Mouse (Mus musculus) intestine, embryonic 16.5 days (tissue): Measurements from ENCODE around the gene Capn13. TPM values are rescaled to one million over a fixed set of nuclear protein-coding genes. Genes with fewer than 3 reads are reported as not detected.
"Not testable (repeated sequence)": the region's sequence is repeated elsewhere in the genome, so short reads cannot be mapped to it uniquely, and the experiment has no call there.

Experiments
- ATAC-seq: fragments of 200-750 bp; cut with Nextera tagmentation; 2 replicates; pipeline ENCODE4 v1.8.0; 2017; ENCODE audit warnings: moderate TSS enrichment, moderate library complexity
- H3K27ac ChIP-seq: fragments of 300-500 bp; sonication (generic); 2 replicates; pipeline ENCODE4 v1.5.1; 2014; ENCODE audit warnings: mild to moderate bottlenecking, low read length
- H3K27me3 ChIP-seq: fragments of 300-500 bp; sonication (generic); replicated peaks from 2 replicates; pipeline ENCODE4 v1.6.1; 2014; ENCODE audit warnings: low read length, control low read depth, mixed read lengths; ENCODE audit not compliant: control insufficient read depth, insufficient read depth
- H3K36me3 ChIP-seq: fragments of 300-500 bp; sonication (generic); 2 replicates; pipeline ENCODE4 v1.6.1; 2014; ENCODE audit warnings: low read length, control low read depth; ENCODE audit not compliant: control insufficient read depth, insufficient read depth
- H3K4me1 ChIP-seq: fragments of 300-500 bp; sonication (generic); 2 replicates; pipeline ENCODE4 v1.6.1; 2014; ENCODE audit warnings: low read length, control low read depth, mixed read lengths; ENCODE audit not compliant: control insufficient read depth, insufficient read depth
- H3K4me2 ChIP-seq: fragments of 300-500 bp; sonication (generic); 2 replicates; pipeline ENCODE4 v1.6.1; 2014; ENCODE audit warnings: low read depth, low read length, control low read depth
- H3K4me3 ChIP-seq: fragments of 300-500 bp; sonication (generic); 2 replicates; pipeline ENCODE4 v1.5.1; 2014; ENCODE audit warnings: mild to moderate bottlenecking, low read length
- H3K9ac ChIP-seq: fragments of 300-500 bp; sonication (generic); 2 replicates; pipeline ENCODE4 v1.6.1; 2014; ENCODE audit warnings: low read depth, low read length
- H3K9me3 ChIP-seq: fragments of 300-500 bp; sonication (generic); 2 replicates; pipeline ENCODE4 v1.6.1; 2016; ENCODE audit warnings: low read length, control low read depth; ENCODE audit not compliant: control insufficient read depth
- WGBS: fragments of 180-500 bp; shearing (Covaris S2); extraction: QIAGEN DNeasy Blood & Tissue Kit; methylation state at CpG from one replicate; pipeline ENCODE4 v1.1.7; 2014; 5-methylcytosine and 5-hydroxymethylcytosine counted together
- polyA plus RNA-seq: library from polyadenylated mRNA; unstranded; fragments of >200 nt; fragmentation: Nextera tagmentation; extraction: Ambion mirVana; gene quantifications from 2 replicates; pipeline ENCODE4 v1.2.1, GENCODE M21; 2015

The Capn13 gene
- polyA plus RNA-seq, 1 experiment from 2014 or later, result 1.6 TPM

DNA sequence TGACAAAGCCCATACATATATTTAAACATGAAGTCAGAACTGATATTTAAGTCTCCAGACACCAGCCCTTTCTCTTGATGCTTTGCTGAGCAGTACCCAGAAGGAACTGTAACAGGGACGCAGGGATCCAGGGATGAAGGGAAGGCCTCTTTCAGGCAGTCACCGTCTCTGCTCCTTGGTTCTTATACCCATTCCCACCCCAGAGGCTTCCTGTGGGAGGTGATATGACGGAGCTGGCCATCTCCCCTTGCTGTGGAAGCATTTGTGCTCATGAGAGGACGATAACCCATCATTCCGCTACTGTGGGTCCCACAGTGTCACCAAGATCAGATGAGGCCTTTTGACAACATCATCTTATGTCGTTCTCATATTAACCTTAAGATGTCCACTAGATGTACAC, 101.7 kb downstream of the Capn13 start:
- Histone ChIP-seq H3K9ac (no peak overlapping the region), H3K4me3 (no peak overlapping the region), H3K27me3 (peaks cover 3% of the 10 kb centered on the region; the same call in 1 of the 2 replicates), H3K4me2 (no peak overlapping the region), H3K4me1 (no peaks in the 10 kb centered on the region), H3K27ac (no peak overlapping the region), H3K36me3 (no peaks in the 10 kb centered on the region), H3K9me3 (no peaks in the 10 kb centered on the region)
- whole genome bisulfite sequencing, result 94% methylated on average over 6 of the region's 6 CpGs
- ATAC-seq, result no peak

DNA sequence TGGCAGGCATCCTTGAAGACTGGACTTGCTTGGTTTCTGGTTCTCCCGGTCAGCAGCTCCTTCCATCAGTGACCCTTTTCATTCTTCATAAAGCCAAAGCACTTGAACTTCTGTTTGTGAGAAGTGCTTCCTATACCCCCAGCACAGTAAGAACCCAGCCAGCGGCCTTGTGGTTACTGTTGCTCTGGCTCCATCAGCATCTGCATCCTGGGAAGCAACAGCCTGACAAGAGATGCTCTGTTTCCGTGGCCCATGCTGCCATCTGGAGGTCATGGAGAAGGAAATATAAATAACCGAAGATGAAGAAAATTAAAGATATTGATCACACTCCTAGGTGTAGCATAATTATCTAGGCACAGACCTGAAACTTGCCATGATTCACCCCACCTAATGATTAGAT, 103.8 kb downstream of the Capn13 start:
- H3K4me1 ChIP-seq, result no peaks in the 10 kb centered on the region
- 0 out of 2 replicates have a peak, but pooled peaks have one; percentile 35 for ATAC-seq
- H3K27ac ChIP-seq, result no peak overlapping the region
- no peak overlapping the region for H3K4me2 ChIP-seq
- H3K36me3 ChIP-seq, result no peaks in the 10 kb centered on the region
- H3K9me3 ChIP-seq, result no peaks in the 10 kb centered on the region
- no peak overlapping the region for H3K9ac ChIP-seq
- H3K27me3 ChIP-seq, result no peaks in the 10 kb centered on the region; the same call in 1 of the 2 replicates
- WGBS, result 33% methylated on average over 4 of the region's 4 CpGs
- no peak overlapping the region for H3K4me3 ChIP-seq

DNA sequence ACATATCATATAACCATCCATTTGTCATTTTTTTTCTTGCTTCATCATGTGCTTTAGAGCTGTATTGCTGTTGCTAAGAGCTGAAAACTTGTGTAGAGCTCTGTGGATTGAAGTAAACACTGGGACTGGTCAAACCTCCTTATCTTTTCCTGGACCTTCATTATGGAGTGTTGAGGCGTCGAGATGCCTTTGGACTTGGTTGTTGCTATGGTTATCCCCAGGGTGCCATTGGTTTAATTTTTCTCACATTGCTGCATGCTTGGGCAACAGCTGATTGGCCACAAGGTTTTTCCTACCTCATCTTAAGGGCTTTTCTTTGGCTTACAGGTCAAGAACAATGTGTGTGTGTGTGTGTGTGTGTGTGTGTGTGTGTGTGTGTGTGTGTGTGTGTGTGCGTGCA, 107.4 kb downstream of the Capn13 start:
- H3K27ac ChIP-seq, result no peak overlapping the region
- H3K27me3 ChIP-seq, result no peaks in the 10 kb centered on the region
- H3K9ac ChIP-seq, result no peak overlapping the region
- 75% methylated on average over 3 of the region's 3 CpGs for WGBS
- H3K4me2 ChIP-seq, result no peak overlapping the region
- H3K36me3 ChIP-seq, result no peaks in the 10 kb centered on the region
- ATAC-seq, result no peak
- no peak overlapping the region for H3K4me3 ChIP-seq
- no peaks in the 10 kb centered on the region for H3K9me3 ChIP-seq
- H3K4me1 ChIP-seq, result no peaks in the 10 kb centered on the region

DNA sequence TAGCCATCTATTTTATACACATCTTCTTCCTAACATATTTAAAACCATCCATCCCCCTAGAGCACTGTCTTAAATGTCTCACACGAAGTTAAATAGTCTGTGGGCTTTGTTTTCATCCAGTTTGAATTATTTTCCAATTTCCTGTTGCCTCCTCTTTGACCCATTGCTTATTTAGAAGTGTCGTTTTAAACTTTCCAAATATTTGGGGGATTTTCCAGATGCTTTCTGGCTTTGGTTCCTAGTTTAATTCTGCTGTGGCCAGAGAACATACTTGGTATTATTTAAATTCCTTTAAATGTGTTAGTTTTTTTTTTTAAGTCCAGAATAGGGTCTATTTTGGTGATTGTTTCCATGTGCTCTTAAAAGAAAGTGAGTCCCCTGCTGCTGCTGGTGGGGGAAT, 116.4 kb downstream of the Capn13 start:
- H3K9me3 ChIP-seq, result no peaks in the 10 kb centered on the region
- 42% methylated on average over 2 of the region's 2 CpGs for WGBS
- no peaks in the 10 kb centered on the region for H3K36me3 ChIP-seq
- H3K4me2 ChIP-seq, result no peak overlapping the region
- H3K9ac ChIP-seq, result no peak overlapping the region
- 0 out of 2 replicates have a peak, but pooled peaks cover 9% of the 10 kb centered on the region for H3K4me1 ChIP-seq
- no peak overlapping the region; the same call in 1 of the 2 replicates for H3K27ac ChIP-seq
- no peak for ATAC-seq
- no peaks in the 10 kb centered on the region for H3K27me3 ChIP-seq
- no peak overlapping the region for H3K4me3 ChIP-seq

DNA sequence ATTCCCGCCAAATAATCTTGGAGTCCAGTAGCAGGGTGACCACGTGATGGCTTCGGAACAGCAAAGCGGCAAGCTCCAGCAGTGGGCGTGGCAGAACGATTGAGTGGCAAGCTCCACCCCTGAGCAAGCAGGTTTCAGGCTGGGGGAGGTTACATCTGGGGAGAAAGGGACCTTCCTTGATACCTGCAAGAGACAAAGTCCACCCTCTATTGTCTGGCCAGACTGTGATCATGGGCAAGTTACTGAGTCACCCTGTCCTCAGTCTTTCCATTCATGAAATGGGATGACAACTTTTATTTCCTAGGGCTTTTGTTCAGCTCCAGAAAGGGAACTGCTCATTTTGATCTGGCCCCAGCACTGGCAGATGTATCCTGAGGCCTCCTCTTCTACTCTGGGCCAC, 118.0 kb downstream of the Capn13 start:
- H3K27me3 ChIP-seq, H3K27ac ChIP-seq, H3K9me3 ChIP-seq, H3K9ac ChIP-seq, H3K36me3 ChIP-seq, H3K4me1 ChIP-seq, H3K4me3 ChIP-seq, H3K4me2 ChIP-seq: not testable (repeated sequence)
- 32% methylated on average over 6 of the region's 6 CpGs for WGBS
- ATAC-seq, result peak; percentile 85

DNA sequence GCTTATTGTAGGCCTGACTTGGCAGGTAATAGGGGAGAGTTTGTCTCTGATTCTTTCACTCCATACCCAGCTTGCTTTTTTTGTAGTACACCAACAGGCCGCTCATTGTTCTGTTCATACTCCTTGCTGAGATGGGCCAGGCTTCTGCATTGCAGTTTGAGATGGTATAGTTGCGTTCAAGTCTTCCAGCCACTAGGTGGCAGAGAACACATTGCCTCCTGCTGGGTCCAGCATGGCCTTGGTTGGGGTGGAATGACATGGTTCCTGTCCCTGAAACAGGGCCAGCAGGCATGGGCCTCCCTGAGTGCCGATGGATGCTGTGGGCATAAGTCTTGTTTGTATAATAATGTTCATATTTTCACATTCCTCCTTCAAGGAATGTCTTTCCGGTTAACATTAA, 122.9 kb downstream of the Capn13 start:
- Histone ChIP-seq H3K4me1 (0 out of 2 replicates have a peak, but pooled peaks cover 3% of the 10 kb centered on the region), H3K9me3 (no peaks in the 10 kb centered on the region), H3K9ac (no peak overlapping the region), H3K36me3 (no peaks in the 10 kb centered on the region), H3K4me2 (no peak overlapping the region), H3K4me3 (no peak overlapping the region), H3K27ac (no peak overlapping the region), H3K27me3 (no peaks in the 10 kb centered on the region)
- ATAC-seq, result no peak
- WGBS, result 96% methylated on average over 4 of the region's 4 CpGs

DNA sequence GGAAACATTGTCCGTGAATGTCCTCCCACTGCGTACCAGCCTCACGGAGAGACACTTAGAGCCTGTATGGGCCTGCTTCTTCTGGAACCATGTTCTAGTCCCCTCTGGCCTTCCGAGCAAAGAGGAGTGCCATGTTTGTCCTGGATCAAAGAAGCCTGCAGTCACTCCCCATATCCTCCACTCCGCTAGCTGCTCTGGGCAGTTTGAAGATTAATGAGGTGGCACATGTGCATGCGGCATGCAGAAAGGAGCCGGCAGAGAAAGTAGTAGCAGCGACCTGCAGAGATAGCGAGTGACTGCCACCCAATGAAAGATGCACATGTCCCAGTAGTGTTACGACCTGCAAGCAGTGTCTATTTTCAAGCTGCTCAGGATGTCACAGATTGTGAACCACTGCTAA, 125.6 kb downstream of the Capn13 start:
- no peak overlapping the region for H3K4me2 ChIP-seq
- no peak overlapping the region for H3K27ac ChIP-seq
- no peak overlapping the region for H3K9ac ChIP-seq
- no peaks in the 10 kb centered on the region for H3K36me3 ChIP-seq
- 75% methylated on average over 10 of the region's 10 CpGs for WGBS
- H3K27me3 ChIP-seq, result no peaks in the 10 kb centered on the region
- no peak overlapping the region for H3K4me3 ChIP-seq
- ATAC-seq, result no peak
- H3K4me1 ChIP-seq, result no peaks in the 10 kb centered on the region
- H3K9me3 ChIP-seq, result no peaks in the 10 kb centered on the region

DNA sequence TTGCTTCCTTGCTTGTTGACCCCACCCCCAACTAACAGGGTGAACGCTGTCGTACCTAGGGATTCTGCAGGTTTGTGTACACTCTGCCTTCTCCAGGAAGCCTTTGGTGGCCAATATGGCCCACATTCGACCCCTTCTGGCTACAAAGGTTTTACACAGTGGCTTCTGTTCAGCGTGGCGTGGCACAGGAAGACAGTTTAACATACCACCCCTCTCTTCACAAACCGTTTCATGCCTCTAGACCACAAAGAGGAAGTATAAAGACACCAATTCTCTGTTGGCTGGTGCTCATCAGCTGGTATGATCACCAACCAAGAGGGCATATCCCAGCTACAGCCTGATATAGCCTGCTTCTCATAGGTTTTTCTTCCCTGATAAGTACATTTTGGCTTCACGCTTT, 126.9 kb downstream of the Capn13 start:
- no peaks in the 10 kb centered on the region for H3K4me1 ChIP-seq
- no peak for ATAC-seq
- WGBS, result 81% methylated on average over 7 of the region's 7 CpGs
- H3K9me3 ChIP-seq, result no peaks in the 10 kb centered on the region
- H3K9ac ChIP-seq, result no peak overlapping the region
- no peak overlapping the region for H3K27ac ChIP-seq
- no peak overlapping the region for H3K4me2 ChIP-seq
- H3K36me3 ChIP-seq, result no peaks in the 10 kb centered on the region
- no peak overlapping the region for H3K4me3 ChIP-seq
- no peaks in the 10 kb centered on the region for H3K27me3 ChIP-seq

DNA sequence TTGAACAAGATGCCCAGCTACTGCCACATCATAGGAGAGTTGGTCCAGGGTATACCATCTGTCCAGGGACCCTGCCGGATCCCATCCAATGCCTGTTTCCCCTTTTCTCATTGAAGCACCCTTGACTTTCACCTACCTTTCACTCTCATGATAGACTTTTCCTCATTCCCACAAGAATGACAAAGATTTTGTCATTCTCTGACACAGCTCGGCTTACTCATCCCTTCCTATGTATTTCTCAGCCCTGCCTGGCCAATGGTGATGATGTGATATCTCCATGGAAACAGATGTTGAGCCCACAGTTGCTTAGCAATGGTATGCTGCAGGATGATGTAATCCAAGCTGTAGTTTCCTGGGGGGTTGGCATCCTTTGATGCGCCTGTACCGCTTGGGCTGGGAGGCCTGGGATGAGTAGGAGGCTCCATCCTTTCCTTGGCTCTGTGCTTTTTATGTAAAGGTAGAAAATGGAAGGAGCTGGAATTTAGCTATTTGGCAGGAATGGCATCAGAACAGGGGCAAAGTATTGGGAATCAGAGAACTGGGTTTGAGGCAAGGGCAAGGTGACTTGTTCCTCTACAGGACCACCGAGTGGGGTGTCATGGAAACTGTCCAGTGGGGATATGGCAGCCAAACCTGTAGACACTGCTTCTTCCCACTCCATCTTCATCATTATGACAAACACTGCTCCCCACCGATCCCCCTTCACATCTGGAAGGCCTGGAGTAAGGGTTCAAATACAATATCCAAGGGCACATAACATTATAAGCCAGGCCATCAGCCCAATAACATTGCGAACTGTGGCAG, 128.7 kb downstream of the Capn13 start:
- 84% methylated on average over 7 of the region's 7 CpGs for WGBS
- no peak overlapping the region for H3K27ac ChIP-seq
- no peaks in the 10 kb centered on the region for H3K9me3 ChIP-seq
- H3K4me2 ChIP-seq, result no peak overlapping the region
- H3K36me3 ChIP-seq, result no peaks in the 10 kb centered on the region
- no peaks in the 10 kb centered on the region for H3K4me1 ChIP-seq
- H3K4me3 ChIP-seq, result no peak overlapping the region
- no peak overlapping the region for H3K9ac ChIP-seq
- no peaks in the 10 kb centered on the region for H3K27me3 ChIP-seq
- no peak for ATAC-seq
